Mouse (Mus musculus) heart, adult 9 months (tissue): ENCODE data around the gene Gm12695.

Experiments used
- DNase-seq, 2 experiments: peaks; one replicate each; pipeline ENCODE4 v3.0.0; 2022; ENCODE audit warnings: low spot score in 2 of 2

Gm12695 gene

GRCm38 (mm10) chr4:96785086-96785485 lies at the start of gene Gm12695:
Gm12695 (minus strand) TSS chr4:96785186.
- DNase-seq, result no peak

GRCm38 (mm10) chr4:96825540-96826045 lies 40.6 kb upstream of the Gm12695 start:
- DNase-seq, result no peak

- no peak for DNase-seq
These were observed 22.1 kb upstream of the Gm12695 start for GRCm38 (mm10) chr4:96806824-96807808.

- DNase-seq, result no peak
These were observed 14.6 kb upstream of the Gm12695 start for GRCm38 (mm10) chr4:96799380-96800157.

- peak in 1 of 2 experiments; percentile 1 for DNase-seq
These were observed 12.6 kb upstream of the Gm12695 start for GRCm38 (mm10) chr4:96797583-96797982.

- DNase-seq, result no peak
These were observed 6.3 kb upstream of the Gm12695 start for GRCm38 (mm10) chr4:96791301-96791700.

GRCm38 (mm10) chr4:96789905-96790304 lies 4.9 kb upstream of the Gm12695 start:
- DNase-seq, result no peak

- no peak for DNase-seq
These were observed 1.6 kb upstream of the Gm12695 start for GRCm38 (mm10) chr4:96786610-96787009.

GRCm38 (mm10) chr4:96772966-96773566 lies 11.9 kb downstream of the Gm12695 start:
- DNase-seq, result no peak

GRCm38 (mm10) chr4:96766396-96766998 lies 18.5 kb downstream of the Gm12695 start:
- no peak for DNase-seq

- no peak for DNase-seq
These were observed 33.0 kb downstream of the Gm12695 start for GRCm38 (mm10) chr4:96751953-96752352.

GRCm38 (mm10) chr4:96740472-96740871 lies 44.5 kb downstream of the Gm12695 start:
- DNase-seq, result no peak

- DNase-seq, result no peak
These were observed 55.7 kb downstream of the Gm12695 start for GRCm38 (mm10) chr4:96729256-96729655.

GRCm38 (mm10) chr4:96728211-96728610 lies 56.8 kb downstream of the Gm12695 start:
- DNase-seq, result no peak

- DNase-seq, result no peak
These were observed 59.5 kb downstream of the Gm12695 start for GRCm38 (mm10) chr4:96725415-96726055.

GRCm38 (mm10) chr4:96722301-96722700 lies 62.7 kb downstream of the Gm12695 start:
- DNase-seq, result no peak

- DNase-seq, result no peak
These were observed 65.7 kb downstream of the Gm12695 start for GRCm38 (mm10) chr4:96718977-96719966.

- DNase-seq, result no peak
These were observed 66.5 kb downstream of the Gm12695 start for GRCm38 (mm10) chr4:96718503-96718902.

GRCm38 (mm10) chr4:96705281-96705951 lies 79.6 kb downstream of the Gm12695 start:
- DNase-seq, result peak in 1 of 2 experiments; percentile 9
